Mouse (Mus musculus) Patski (cell line): ENCODE data around the gene Birc5. TPM values are rescaled to one million over a fixed set of nuclear protein-coding genes. Genes with fewer than 3 reads are reported as not detected.
"Not testable (repeated sequence)": the region's sequence is repeated elsewhere in the genome, so short reads cannot be mapped to it uniquely, and the experiment has no call there.

Source experiments
- ATAC-seq: fragments of 100-300 bp; one replicate; pipeline ENCODE4 v1.8.0; 2021
- CTCF ChIA-PET: fragments of 350-600 bp; sonication (Branson Sonifier 250); formaldehyde crosslinking; loops from one replicate; lab custom pipeline; 2022; ENCODE audit warnings: inconsistent platforms; lab: Charles Lee
- POLR2A ChIA-PET: fragments of 350-600 bp; sonication (Branson Sonifier 250); formaldehyde crosslinking; loops from one replicate; lab custom pipeline; 2022; ENCODE audit warnings: antibody characterized with exemption, inconsistent platforms; lab: Charles Lee
- DNase-seq: peaks from one replicate; pipeline ENCODE4 v3.0.0-alpha.2; 2011; ENCODE audit warnings: low read depth, low spot score
- H3K27me3 ChIP-seq: fragments of 371-371 bp; one replicate; pipeline ENCODE4 v1.5.1; 2021
- CTCF ChIP-seq: fragments of 100-300 bp; IDR thresholded peaks from one replicate; pipeline ENCODE4 v1.5.1; 2021
- in situ Hi-C: fragments of 300-500 bp; cut with MboI; formaldehyde crosslinking; loops from 3 replicates; pipeline ENCODE4 v1.11.1; 2018; ENCODE audit warnings: low pct_unique_long_range_greater_than_20kb, mixed read lengths
- polyA plus RNA-seq: library from polyadenylated mRNA; unstranded; gene quantifications from one replicate; pipeline ENCODE4 v1.2.3, GENCODE M21; 2021

Gene Birc5
- polyA plus RNA-seq, 1 experiment from 2014 or later, result 79.5 TPM

- in situ Hi-C loops, result loop anchor here (5.0 kb wide), 1 partner anchor 120 kb away; no protein-coding TSS in a partner anchor
- DNase-seq, result no peak
- CTCF ChIA-PET, result interaction anchor here (2.0 kb wide), 1 partner anchor 37 kb away, joined by 5 read pairs; no protein-coding TSS in a partner anchor
- no peaks in the 10 kb centered on the region for H3K27me3 ChIP-seq
- ATAC-seq, result no peak
- POLR2A ChIA-PET, result interaction anchor here (1.8 kb wide), 1 partner anchor 15 kb away, joined by 4 read pairs; no protein-coding TSS in a partner anchor
- no peak for TF ChIP-seq CTCF
Observed at GRCm38 (mm10) chr11:117826916-117827315, 22.1 kb upstream of the Birc5 start.

DNA sequence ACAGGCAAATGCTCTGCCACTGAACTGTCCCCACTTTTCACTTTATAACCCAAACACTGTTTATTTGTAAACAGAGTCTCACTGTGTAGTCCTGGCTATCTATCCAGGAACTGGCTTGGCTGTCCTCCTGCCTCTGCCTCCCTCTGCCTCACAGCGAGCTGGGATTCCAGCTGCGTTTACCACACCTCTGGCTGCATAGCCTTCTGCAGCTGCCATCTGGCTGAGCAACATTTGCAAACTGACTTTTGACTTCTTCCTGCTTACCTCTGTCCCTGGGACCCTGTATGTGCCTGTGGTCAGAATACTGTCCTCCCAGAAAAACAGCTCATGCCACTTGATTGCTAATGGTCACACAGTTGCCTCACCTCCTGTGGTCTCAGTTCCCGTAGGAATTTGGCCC, 21.7 kb upstream of the Birc5 start:
- TF ChIP-seq CTCF, result no peak

DNA sequence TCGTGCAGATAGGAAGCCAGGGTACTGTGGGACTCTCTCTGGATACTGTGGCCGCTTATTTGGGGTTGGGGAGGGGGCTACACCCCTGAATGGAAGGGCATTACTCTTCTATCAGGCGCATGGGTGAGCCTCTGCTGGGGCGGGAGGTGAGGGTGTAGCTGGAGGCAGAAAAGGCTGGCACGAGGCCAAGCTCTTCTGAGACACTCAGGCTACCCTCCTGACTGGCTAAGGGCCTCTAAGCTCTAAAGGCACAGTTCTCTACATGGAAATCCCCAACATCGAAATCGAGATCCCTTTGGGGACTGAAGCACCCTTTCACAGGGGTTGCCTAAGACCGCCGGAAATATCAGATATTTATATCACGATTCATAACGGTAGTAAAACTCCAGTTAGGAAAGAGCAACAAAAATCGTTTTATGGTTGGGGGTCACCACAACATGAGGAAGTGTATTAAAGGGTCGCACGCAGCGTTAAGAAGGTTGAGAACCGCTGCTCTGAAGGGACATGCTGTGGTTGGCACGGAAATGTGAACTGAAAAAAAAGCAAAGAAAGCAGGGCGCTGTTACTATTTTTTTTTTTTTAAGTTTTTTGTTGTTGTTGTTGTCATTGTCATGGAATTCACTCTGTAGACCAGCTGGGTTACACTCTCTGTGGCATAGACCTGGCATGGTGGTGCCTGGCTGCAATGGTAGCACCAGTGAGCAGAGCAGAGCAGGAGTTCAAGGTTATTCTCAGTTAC, 20.7 kb upstream of the Birc5 start:
- POLR2A ChIA-PET, result interaction anchor here (1.8 kb wide), 1 partner anchor 17 kb away, joined by 4 read pairs; no protein-coding TSS in a partner anchor
- no peak for TF ChIP-seq CTCF
- in situ Hi-C loops, result loop anchor here (5.0 kb wide), 1 partner anchor 121 kb away; no protein-coding TSS in a partner anchor
- no peaks in the 10 kb centered on the region for H3K27me3 ChIP-seq
- DNase-seq (no peak), ATAC-seq (no peak)
- CTCF ChIA-PET, result interaction anchor here (2.0 kb wide), 1 partner anchor 38 kb away, joined by 5 read pairs; no protein-coding TSS in a partner anchor

More for the DNA sequence above, 21.7 kb upstream of the Birc5 start:
- CTCF ChIA-PET, result interaction anchor here (2.0 kb wide), 1 partner anchor 37 kb away, joined by 5 read pairs; no protein-coding TSS in a partner anchor
- no peaks in the 10 kb centered on the region for H3K27me3 ChIP-seq
- ATAC-seq, result no peak
- POLR2A ChIA-PET, result interaction anchor here (1.8 kb wide), 1 partner anchor 16 kb away, joined by 4 read pairs; no protein-coding TSS in a partner anchor
- in situ Hi-C loops, result loop anchor here (5.0 kb wide), 1 partner anchor 120 kb away; no protein-coding TSS in a partner anchor
- no peak for DNase-seq

DNA sequence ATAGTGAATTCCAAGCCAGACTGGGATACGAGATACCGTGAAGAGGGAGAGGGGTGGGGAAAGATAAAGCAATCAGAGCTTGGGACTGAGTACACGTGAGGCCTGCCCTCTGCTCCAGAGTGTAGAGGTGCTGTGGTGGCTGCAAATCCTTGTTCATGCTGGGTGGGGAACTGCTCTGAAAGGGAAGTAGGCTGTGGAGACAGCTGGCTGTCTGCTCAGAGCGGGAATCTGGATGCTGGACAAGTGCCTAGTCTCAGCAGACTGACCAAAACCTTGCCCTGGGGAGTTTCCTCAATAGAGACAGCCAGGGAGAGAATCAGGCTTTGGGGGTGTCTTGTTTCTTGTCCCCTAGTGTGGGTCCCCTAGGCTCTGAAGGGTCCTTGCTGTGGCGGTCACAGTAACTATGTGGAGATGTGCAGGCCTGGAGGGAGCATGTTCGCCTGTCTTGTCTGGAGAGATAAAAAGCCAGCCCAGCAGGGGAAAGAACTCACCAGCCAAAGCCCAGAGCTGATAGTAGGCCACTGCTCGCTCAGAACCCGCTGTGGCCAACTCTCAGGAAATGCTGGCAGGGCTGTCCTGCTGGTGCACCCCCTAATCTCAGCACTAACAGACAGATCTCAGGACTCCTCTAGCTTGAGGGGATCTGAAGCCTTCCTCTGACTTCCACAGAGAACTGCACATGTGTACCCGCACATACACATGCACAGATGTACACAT, 20.0 kb upstream of the Birc5 start:
- ChIA-PET POLR2A (interaction anchor here (0.6 kb wide), 1 partner anchor 20 kb away, joined by 3 read pairs; the partner anchor contains the start of gene Birc5), CTCF (no interaction called here)
- ATAC-seq, result no peak
- H3K27me3 ChIP-seq, result no peaks in the 10 kb centered on the region
- in situ Hi-C loops, result loop anchor here (5.0 kb wide), 1 partner anchor 122 kb away; no protein-coding TSS in a partner anchor
- no peak for TF ChIP-seq CTCF
- DNase-seq, result no peak

- in situ Hi-C loops, result loop anchor here (5.0 kb wide), 1 partner anchor 122 kb away; no protein-coding TSS in a partner anchor
- CTCF ChIA-PET, result no interaction called here
- TF ChIP-seq CTCF, result no peak
- ATAC-seq (no peak), DNase-seq (no peak)
- POLR2A ChIA-PET, result interaction anchor here (0.6 kb wide), 1 partner anchor 19 kb away, joined by 3 read pairs; the partner anchor contains the start of gene Birc5
- H3K27me3 ChIP-seq, result no peaks in the 10 kb centered on the region
Observed at GRCm38 (mm10) chr11:117829671-117830215, 19.3 kb upstream of the Birc5 start.

DNA sequence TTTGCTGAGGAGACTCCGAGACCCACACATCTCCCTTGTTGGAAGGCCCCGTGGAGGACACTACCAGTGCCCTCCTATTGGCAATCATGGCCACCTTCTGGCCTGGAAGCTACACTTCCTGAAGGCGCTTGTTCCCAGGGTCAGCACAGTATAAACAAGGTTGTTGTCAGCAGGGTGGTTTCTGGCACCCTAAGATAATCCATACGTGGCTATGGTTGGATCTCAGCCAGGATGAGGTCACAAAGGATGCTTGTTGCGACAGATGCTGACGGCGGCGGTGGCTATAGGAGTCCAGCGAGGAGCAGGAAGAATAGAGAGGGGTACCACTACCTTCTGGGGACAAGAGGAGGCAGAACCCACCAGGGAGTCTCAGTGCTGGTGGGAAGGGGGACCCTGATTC, 18.6 kb upstream of the Birc5 start:
- CTCF ChIA-PET, result no interaction called here
- POLR2A ChIA-PET, result no interaction called here
- no peak for DNase-seq

DNA sequence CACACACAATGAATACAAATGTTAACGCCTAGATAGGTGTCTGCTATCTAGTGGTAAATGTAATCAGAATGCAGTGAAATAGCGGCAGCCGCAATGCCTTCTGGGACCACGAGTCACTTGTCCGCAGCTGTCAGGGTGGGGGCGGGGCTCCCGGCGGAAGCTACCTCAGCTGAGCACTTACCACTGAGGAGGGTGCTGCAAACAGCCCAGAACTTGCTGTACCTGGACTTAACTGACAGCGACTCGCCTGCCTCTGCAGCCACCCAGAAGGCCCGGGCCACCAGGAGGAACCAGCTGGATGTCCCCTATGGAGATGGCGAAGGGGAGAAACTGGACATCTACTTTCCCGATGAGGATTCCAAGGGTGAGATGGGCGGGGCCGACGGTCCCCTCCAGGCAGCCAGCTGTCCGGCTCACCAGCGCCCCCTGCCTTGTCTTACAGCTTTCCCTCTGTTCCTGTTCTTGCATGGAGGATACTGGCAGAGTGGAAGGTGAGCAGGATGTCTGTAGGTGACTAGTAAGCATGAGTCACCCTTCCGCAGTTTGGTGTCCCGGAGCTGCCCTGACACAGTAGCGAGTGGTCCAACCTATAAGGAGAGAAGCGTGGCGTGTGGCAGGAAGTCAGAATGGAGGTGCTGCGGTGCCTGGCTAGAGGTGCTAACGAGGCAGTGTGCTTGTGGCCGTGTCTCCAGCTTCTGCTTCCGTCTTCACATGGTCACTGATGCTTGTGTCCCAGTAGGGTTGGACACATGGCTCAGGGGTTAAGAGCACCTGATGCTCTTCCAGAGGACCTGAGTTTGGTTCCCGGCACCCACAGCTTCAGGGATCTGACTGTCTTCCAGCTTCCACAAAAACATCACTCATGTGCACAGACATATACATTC, 16.7 kb upstream of the Birc5 start:
- no peaks in the 10 kb centered on the region for H3K27me3 ChIP-seq
- DNase-seq, result no peak
- in situ Hi-C loops, result no loop called here
- TF ChIP-seq CTCF, result no peak
- POLR2A ChIA-PET, result interaction anchor here (0.7 kb wide), 1 partner anchor 13 kb away, joined by 3 read pairs; no protein-coding TSS in a partner anchor
- no peak for ATAC-seq
- CTCF ChIA-PET, result interaction anchor here (1.2 to 1.3 kb wide), 2 partner anchors 10 to 42 kb away, joined by 3 read pairs; no protein-coding TSS in a partner anchor

More for the DNA sequence above, 18.6 kb upstream of the Birc5 start:
- no peak for TF ChIP-seq CTCF
- in situ Hi-C loops, result no loop called here
- no peak for ATAC-seq
- H3K27me3 ChIP-seq, result no peaks in the 10 kb centered on the region

DNA sequence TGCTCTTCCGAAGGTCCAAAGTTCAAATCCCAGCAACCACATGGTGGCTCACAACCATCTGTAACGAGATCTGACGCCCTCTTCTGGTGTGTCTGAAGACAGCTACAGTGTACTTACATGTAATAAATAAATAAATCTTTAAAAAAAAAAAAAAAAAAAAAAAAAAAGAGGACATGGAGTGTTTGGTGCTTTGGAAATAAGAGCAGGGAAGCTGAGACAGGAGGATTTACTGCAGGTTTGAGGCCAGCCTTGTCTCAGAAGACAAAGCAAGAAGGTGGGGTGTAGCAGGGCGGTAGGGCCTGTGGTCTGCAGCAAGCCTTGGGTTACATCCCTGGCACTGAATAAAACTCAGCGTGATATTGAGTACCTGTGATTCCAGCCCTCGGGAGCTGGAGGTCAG, 15.5 kb upstream of the Birc5 start:
- DNase-seq, in situ Hi-C loops, ATAC-seq, CTCF ChIA-PET, H3K27me3 ChIP-seq: not testable (repeated sequence)
- POLR2A ChIA-PET, result interaction anchor here (0.8 to 1.0 kb wide), 2 partner anchors 9 to 16 kb away, joined by 3 to 4 read pairs; no protein-coding TSS in a partner anchor

DNA sequence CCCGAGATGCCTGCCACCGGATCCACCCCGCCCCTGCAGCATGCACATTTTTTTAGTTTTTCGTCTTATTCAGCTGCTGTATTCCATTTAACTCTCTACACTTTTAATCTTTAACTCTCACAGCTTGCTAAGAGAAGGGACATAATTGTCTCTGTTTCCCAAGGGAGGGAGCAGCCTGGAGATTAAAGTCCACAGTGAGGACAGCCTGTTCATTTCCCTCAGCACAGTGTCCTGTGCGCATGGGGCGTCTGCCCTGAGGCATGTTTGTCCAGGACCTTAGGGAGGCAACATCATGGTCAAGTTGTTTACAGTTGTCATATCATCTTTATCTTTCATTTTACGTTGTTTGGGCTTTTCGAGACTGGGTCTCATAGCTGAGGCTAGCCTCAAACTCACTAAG, 15.0 kb upstream of the Birc5 start:
- no peaks in the 10 kb centered on the region for H3K27me3 ChIP-seq
- TF ChIP-seq CTCF, result no peak
- ATAC-seq, result no peak
- in situ Hi-C loops, result no loop called here
- CTCF ChIA-PET, result no interaction called here
- POLR2A ChIA-PET, result interaction anchor here (0.8 to 1.0 kb wide), 2 partner anchors 9 to 16 kb away, joined by 3 to 4 read pairs; no protein-coding TSS in a partner anchor
- DNase-seq, result no peak
